Mouse (Mus musculus) megakaryocyte, embryonic 14.5 days (primary cell): Measurements from ENCODE around the gene Pdlim7. TPM values are rescaled to one million over a fixed set of nuclear protein-coding genes. Genes with fewer than 3 reads are reported as not detected.
A peak's percentile ranks its signal among the peaks of the same experiment; 100 is the strongest.

ENCODE experiments used
- H3K27me3 ChIP-seq: replicated peaks from 2 replicates; pipeline ENCODE3; 2012; ENCODE audit warnings: inconsistent platforms
- H3K36me3 ChIP-seq: replicated peaks from 2 replicates; pipeline ENCODE3; 2012; ENCODE audit warnings: low read length, inconsistent platforms, mixed read lengths
- H3K4me1 ChIP-seq: 2 replicates; pipeline ENCODE4 v1.6.1; 2012; ENCODE audit warnings: inconsistent platforms
- H3K4me3 ChIP-seq: replicated peaks from 2 replicates; pipeline ENCODE3; 2012; ENCODE audit warnings: moderate library complexity, mild to moderate bottlenecking, inconsistent platforms
- H3K9me3 ChIP-seq: 2 replicates; pipeline ENCODE4 v1.6.1; 2012; ENCODE audit warnings: inconsistent platforms
- FLI1 ChIP-seq: IDR thresholded peaks from 2 replicates; pipeline ENCODE4 v1.6.1; 2012; ENCODE audit warnings: low read length, inconsistent platforms, mixed read lengths
- GATA1 ChIP-seq: IDR thresholded peaks from 3 replicates; pipeline ENCODE4 v1.6.1; 2012; ENCODE audit warnings: mixed read lengths, low read length, inconsistent platforms, borderline replicate concordance
- polyA plus RNA-seq: library from polyadenylated mRNA; stranded (reverse); fragments of >175 nt; gene quantifications from 2 replicates; pipeline ENCODE4 v1.2.3, GENCODE M21; 2012; ENCODE audit warnings: low replicate concordance; ENCODE audit not compliant: insufficient read depth

Pdlim7 gene
- 681 and 731 TPM in 2 replicates for polyA plus RNA-seq

DNA sequence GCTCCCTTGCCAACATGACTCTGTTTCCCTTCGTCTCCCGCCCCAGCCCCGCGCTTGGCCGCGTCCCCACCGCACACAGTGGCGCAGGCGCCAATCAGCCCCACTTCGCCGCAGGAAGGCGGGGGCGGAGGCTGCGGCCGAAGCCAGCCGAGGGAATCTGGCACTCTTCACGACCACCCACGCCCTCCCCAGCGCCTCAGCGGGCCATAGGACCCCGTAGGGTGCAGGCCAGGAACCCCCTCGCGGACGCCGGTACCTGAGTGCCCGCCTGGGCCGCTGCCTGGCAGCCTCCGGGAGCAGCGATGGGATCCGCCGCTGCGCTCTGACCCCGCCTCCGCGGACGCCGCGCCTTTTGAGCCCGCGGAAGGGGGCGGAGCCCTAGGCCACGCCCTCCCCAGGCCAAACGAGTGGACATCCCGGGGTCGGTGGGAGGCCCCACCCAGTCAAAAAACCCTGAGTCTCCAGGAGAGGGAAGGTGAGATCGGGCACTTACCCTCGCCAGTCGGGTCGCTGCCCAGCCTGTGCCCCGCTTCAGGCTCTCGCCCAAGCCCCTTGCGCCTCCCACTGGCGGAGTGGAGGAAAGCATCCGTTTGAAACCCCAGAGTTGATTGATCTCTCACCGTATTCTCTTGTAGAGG is at the start of gene Pdlim7:
Gene Pdlim7, minus strand, starts transcription at position 566 of the 638 bp plus-strand sequence.
- Histone ChIP-seq H3K27me3 (peaks cover 8% of the 10 kb centered on the region), H3K4me1 (peaks cover 61% of the 10 kb centered on the region), H3K9me3 (no peaks in the 10 kb centered on the region), H3K36me3 (peaks cover 42% of the 10 kb centered on the region), H3K4me3 (peak within 1 kb of the TSS; percentile 96)
- TF ChIP-seq GATA1 (no peak), FLI1 (no peak)

DNA sequence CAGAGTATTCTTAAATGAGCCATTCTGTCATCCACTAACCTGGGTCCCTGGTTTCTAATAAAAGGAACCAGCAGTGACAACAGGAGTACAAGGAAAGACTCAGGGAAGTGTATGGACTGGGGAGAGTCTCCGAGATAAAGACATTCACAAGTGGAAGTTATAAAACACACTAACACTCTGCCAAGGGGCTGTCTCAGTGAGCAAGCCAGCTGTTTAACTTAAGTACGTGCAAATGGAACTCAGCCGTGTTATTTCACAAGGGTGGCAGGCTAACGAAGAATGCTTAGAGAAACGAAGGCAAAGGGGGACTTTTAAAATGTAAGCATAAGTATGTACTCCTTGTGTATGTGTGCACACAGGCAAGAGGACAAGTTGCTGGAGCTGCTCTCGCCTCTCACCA is 44.0 kb upstream of the Pdlim7 start:
- TF ChIP-seq FLI1 = no peak
- TF ChIP-seq GATA1 = no peak
- Histone ChIP-seq H3K9me3 (no peaks in the 10 kb centered on the region), H3K4me1 (peaks cover 22% of the 10 kb centered on the region), H3K4me3 (no peak overlapping the region), H3K27me3 (no peaks in the 10 kb centered on the region), H3K36me3 (peaks cover 87% of the 10 kb centered on the region)

DNA sequence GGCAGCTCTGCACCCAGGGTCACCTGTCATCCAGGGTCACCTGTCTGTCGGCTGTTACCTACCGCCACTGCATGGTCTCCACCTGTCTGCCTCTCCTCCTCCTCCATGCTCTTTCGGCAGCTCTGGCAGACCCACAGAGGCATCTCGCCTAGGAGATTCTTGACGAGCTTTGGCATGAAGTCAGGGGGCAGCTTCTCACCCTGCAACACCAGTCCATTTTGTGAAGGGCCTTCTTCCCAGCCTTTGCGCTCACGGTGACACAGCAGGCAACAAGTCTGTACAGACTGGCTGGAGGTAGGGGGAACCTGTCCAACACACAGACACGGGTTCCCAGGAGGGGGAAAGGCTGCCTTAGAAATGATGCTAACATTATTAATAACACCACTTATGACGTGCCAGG is 42.4 kb upstream of the Pdlim7 start:
- no peaks in the 10 kb centered on the region for H3K9me3 ChIP-seq
- no peaks in the 10 kb centered on the region for H3K27me3 ChIP-seq
- H3K4me3 ChIP-seq = no peak overlapping the region
- TF ChIP-seq GATA1 (no peak), FLI1 (no peak)
- peaks cover 18% of the 10 kb centered on the region for H3K4me1 ChIP-seq
- peaks cover 88% of the 10 kb centered on the region for H3K36me3 ChIP-seq

GRCm38 (mm10) chr13:55549061-55549460 is 35.6 kb upstream of the Pdlim7 start:
- no peak for TF ChIP-seq FLI1
- TF ChIP-seq GATA1 = no peak
- no peak overlapping the region for H3K4me3 ChIP-seq

DNA sequence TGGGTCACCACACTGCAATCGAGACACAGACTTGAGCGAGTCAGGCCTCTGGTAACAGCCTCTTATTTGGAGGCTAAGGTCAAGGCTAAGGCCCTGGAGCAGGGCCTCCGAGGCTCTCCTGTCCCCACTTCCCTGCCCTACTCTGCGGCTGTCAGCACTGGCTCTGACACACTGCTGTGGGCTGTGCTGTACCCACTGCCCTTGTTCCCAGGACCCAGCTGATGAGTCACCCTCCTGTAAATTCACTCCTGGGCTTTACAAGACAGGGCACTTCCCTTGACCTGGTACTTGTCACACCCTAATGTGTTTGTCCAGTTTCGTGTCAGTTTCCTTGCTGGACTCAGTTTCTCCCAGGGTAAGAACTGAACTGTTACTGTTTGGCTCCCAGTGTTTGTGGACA is 35.0 kb upstream of the Pdlim7 start:
- Histone ChIP-seq H3K9me3 (no peaks in the 10 kb centered on the region), H3K36me3 (peaks cover 100% of the 10 kb centered on the region), H3K4me1 (peaks cover 22% of the 10 kb centered on the region), H3K27me3 (no peaks in the 10 kb centered on the region), H3K4me3 (no peak overlapping the region)
- TF ChIP-seq FLI1 (no peak), GATA1 (no peak)

More at GRCm38 (mm10) chr13:55549061-55549460, 35.6 kb upstream of the Pdlim7 start:
- Histone ChIP-seq H3K9me3 (no peaks in the 10 kb centered on the region), H3K27me3 (no peaks in the 10 kb centered on the region), H3K4me1 (peaks cover 20% of the 10 kb centered on the region), H3K36me3 (peaks cover 100% of the 10 kb centered on the region)

GRCm38 (mm10) chr13:55547916-55548315 is 34.4 kb upstream of the Pdlim7 start:
- no peak overlapping the region for H3K4me3 ChIP-seq
- H3K27me3 ChIP-seq = no peaks in the 10 kb centered on the region
- peaks cover 22% of the 10 kb centered on the region for H3K4me1 ChIP-seq
- TF ChIP-seq FLI1 (no peak), GATA1 (no peak)
- H3K9me3 ChIP-seq = no peaks in the 10 kb centered on the region
- H3K36me3 ChIP-seq = peaks cover 100% of the 10 kb centered on the region

- no peak for TF ChIP-seq GATA1
- TF ChIP-seq FLI1 = no peak
- Histone ChIP-seq H3K27me3 (no peaks in the 10 kb centered on the region), H3K36me3 (peaks cover 100% of the 10 kb centered on the region), H3K9me3 (no peaks in the 10 kb centered on the region), H3K4me3 (peak overlapping the region; percentile 29), H3K4me1 (peaks cover 18% of the 10 kb centered on the region)
These were observed 31.3 kb upstream of the Pdlim7 start for GRCm38 (mm10) chr13:55544792-55545191.

GRCm38 (mm10) chr13:55543447-55543846 is 30.0 kb upstream of the Pdlim7 start:
- H3K4me1 ChIP-seq = peaks cover 22% of the 10 kb centered on the region
- no peak overlapping the region for H3K4me3 ChIP-seq
- TF ChIP-seq FLI1 (no peak), GATA1 (no peak)
- no peaks in the 10 kb centered on the region for H3K9me3 ChIP-seq
- no peaks in the 10 kb centered on the region for H3K27me3 ChIP-seq
- H3K36me3 ChIP-seq = peaks cover 100% of the 10 kb centered on the region

DNA sequence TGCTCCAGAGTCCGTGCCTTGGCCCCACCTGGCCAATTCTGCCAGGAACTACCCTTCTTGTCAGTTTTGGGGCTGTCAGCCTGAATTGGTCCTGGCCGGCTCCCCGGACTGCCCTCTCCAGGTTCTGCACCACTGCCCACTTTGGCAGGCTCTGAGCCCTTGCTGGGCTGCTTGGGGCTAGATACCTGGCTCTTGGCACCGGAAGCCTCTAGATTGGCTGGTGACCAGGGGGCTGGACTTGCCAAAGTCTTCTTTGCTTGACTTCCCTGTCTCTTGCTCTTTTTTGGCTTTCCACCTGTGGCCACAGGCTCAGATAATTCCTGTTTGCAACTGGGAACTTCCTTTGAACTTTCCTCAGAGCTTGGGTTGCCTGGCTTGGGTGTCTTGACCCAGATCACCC is 29.4 kb upstream of the Pdlim7 start:
- Histone ChIP-seq H3K36me3 (peaks cover 100% of the 10 kb centered on the region), H3K27me3 (no peaks in the 10 kb centered on the region), H3K4me1 (peaks cover 22% of the 10 kb centered on the region), H3K9me3 (no peaks in the 10 kb centered on the region), H3K4me3 (no peak overlapping the region)
- TF ChIP-seq FLI1 (no peak), GATA1 (no peak)

GRCm38 (mm10) chr13:55540933-55541332 is 27.5 kb upstream of the Pdlim7 start:
- H3K4me3 ChIP-seq = no peak overlapping the region
- peaks cover 31% of the 10 kb centered on the region for H3K4me1 ChIP-seq
- no peaks in the 10 kb centered on the region for H3K9me3 ChIP-seq
- TF ChIP-seq GATA1 = no peak
- TF ChIP-seq FLI1 = no peak
- H3K27me3 ChIP-seq = no peaks in the 10 kb centered on the region
- peaks cover 87% of the 10 kb centered on the region for H3K36me3 ChIP-seq
